Mouse (Mus musculus): Measurements from ENCODE around the gene Tmsb15a.
"Not testable (repeated sequence)": the region's sequence is repeated elsewhere in the genome, so short reads cannot be mapped to it uniquely, and the experiment has no call there.

- TF ChIP-seq TAL1, GATA1 (IDR thresholded peaks at IDR 0.05; ENCODE audit: low read length): not testable (repeated sequence)
These were observed 20.3 kb upstream of the Tmsb15a start for GRCm38 (mm10) chrX:135745376-135745775.

All from erythroblast, embryonic 14.5 days (primary cell).